Mouse (Mus musculus) neural tube, embryonic 12.5 days (tissue): ENCODE data around the gene Tmem219. TPM values are rescaled to one million over a fixed set of nuclear protein-coding genes. Genes with fewer than 3 reads are reported as not detected.

Experiments
- polyA plus RNA-seq: library from polyadenylated mRNA; unstranded; fragments of >200 nt; fragmentation: Nextera tagmentation; extraction: Ambion mirVana; gene quantifications from 2 replicates; pipeline ENCODE4 v1.2.1, GENCODE M21; 2016

The Tmem219 gene
- polyA plus RNA-seq, 1 experiment from 2014 or later, result 22.0 TPM

Other genes with a start within 250 kb of the Tmem219 start
- 0.54 and 0.79 TPM in 2 replicates for gene Sult1a1, start 246.5 kb downstream of the Tmem219 start, polyA plus RNA-seq
- 160 and 164 TPM in 2 replicates for gene Bola2, start 227.5 kb downstream of the Tmem219 start, polyA plus RNA-seq
- 17.9 and 19.0 TPM in 2 replicates for gene Slx1b, start 227.1 kb downstream of the Tmem219 start, polyA plus RNA-seq
- gene Coro1a, start 215.1 kb downstream of the Tmem219 start, polyA plus RNA-seq, result 70.5 and 71.5 TPM in 2 replicates
- 79.0 and 79.6 TPM in 2 replicates for gene Mapk3, start 163.3 kb downstream of the Tmem219 start, polyA plus RNA-seq
- gene Gdpd3, start 156.6 kb downstream of the Tmem219 start, polyA plus RNA-seq, result 1.3 and 2.0 TPM in 2 replicates
- 160 and 169 TPM in 2 replicates for gene Ypel3, start 146.0 kb downstream of the Tmem219 start, polyA plus RNA-seq
- gene Tbx6, start 141.4 kb downstream of the Tmem219 start, polyA plus RNA-seq, result 0.68 and 0.72 TPM in 2 replicates
- gene Ppp4c, start 130.4 kb downstream of the Tmem219 start, polyA plus RNA-seq, result 293 and 310 TPM in 2 replicates
- gene Fam57b, start 125.2 kb downstream of the Tmem219 start, polyA plus RNA-seq, result 21.4 and 25.8 TPM in 2 replicates
- not detected in 2 replicates for gene 4930451I11Rik, start 91.3 kb downstream of the Tmem219 start, polyA plus RNA-seq
- gene Doc2a, start 75.5 kb downstream of the Tmem219 start, polyA plus RNA-seq, result 6.2 and 9.1 TPM in 2 replicates
- 29.1 and 33.5 TPM in 2 replicates for gene Hirip3, start 60.9 kb downstream of the Tmem219 start, polyA plus RNA-seq
- gene Ino80e, start 60.5 kb downstream of the Tmem219 start, polyA plus RNA-seq, result 86.4 and 88.0 TPM in 2 replicates
- gene Taok2, start 38.2 kb downstream of the Tmem219 start, polyA plus RNA-seq, result 57.5 and 59.1 TPM in 2 replicates
- 62.1 and 62.8 TPM in 2 replicates for gene Kctd13, start 6.0 kb upstream of the Tmem219 start, polyA plus RNA-seq
- 2.5 and 2.8 TPM in 2 replicates for gene Asphd1, start 26.7 kb upstream of the Tmem219 start, polyA plus RNA-seq
- 17.7 and 20.0 TPM in 2 replicates for gene Sez6l2, start 27.6 kb upstream of the Tmem219 start, polyA plus RNA-seq
- 101 and 103 TPM in 2 replicates for gene Cdipt, start 53.0 kb upstream of the Tmem219 start, polyA plus RNA-seq
- gene Cdiptos, start 53.2 kb upstream of the Tmem219 start, polyA plus RNA-seq, result 1.1 and 1.4 TPM in 2 replicates
- gene Mvp, start 91.7 kb upstream of the Tmem219 start, polyA plus RNA-seq, result 5.9 and 6.6 TPM in 2 replicates
- not detected in 2 replicates for gene Pagr1b, start 93.6 kb upstream of the Tmem219 start, polyA plus RNA-seq
- gene Pagr1a, start 94.4 kb upstream of the Tmem219 start, polyA plus RNA-seq, result 63.1 and 80.4 TPM in 2 replicates
- 46.4 and 66.2 TPM in 2 replicates for gene Gm42742, start 98.2 kb upstream of the Tmem219 start, polyA plus RNA-seq
- gene Prrt2, start 98.3 kb upstream of the Tmem219 start, polyA plus RNA-seq, result 5.3 and 6.2 TPM in 2 replicates
- 134 TPM in 2 replicates for gene Maz, start 104.1 kb upstream of the Tmem219 start, polyA plus RNA-seq
- 90.8 and 93.0 TPM in 2 replicates for gene Kif22, start 119.6 kb upstream of the Tmem219 start, polyA plus RNA-seq
- not detected in 2 replicates for gene Zg16, start 164.4 kb upstream of the Tmem219 start, polyA plus RNA-seq
- gene AI467606, start 168.4 kb upstream of the Tmem219 start, polyA plus RNA-seq, result 0.88 and 1.2 TPM in 2 replicates
- 1.2 and 2.1 TPM in 2 replicates for gene Qprt, start 199.3 kb upstream of the Tmem219 start, polyA plus RNA-seq
- 0.15 and 0.34 TPM in 2 replicates for gene Spn, start 214.9 kb upstream of the Tmem219 start, polyA plus RNA-seq